Mouse (Mus musculus) thymus, adult 2 months (tissue): Measurements from ENCODE around the gene Hsd3b2.

Experiments used
- CTCF ChIP-seq: fragments of 200-500 bp; IDR thresholded peaks from 2 replicates; pipeline ENCODE4 v1.5.1; 2012; ENCODE audit warnings: mild to moderate bottlenecking, control low read depth, low read length, moderate library complexity, borderline replicate concordance; ENCODE audit not compliant: control insufficient read depth, poor library complexity, insufficient read depth; ENCODE audit errors: extremely low read depth
- POLR2A ChIP-seq: fragments of 200-500 bp; IDR thresholded peaks from 2 replicates; pipeline ENCODE4 v1.6.1; 2012; ENCODE audit warnings: mild to moderate bottlenecking, low read length, control low read depth, moderate library complexity; ENCODE audit not compliant: control insufficient read depth, poor library complexity, insufficient read depth; ENCODE audit errors: extremely low read depth

- TF ChIP-seq POLR2A (no peak), CTCF (no peak)
These were observed 32.5 kb upstream of the Hsd3b2 start for GRCm38 (mm10) chr3:98756836-98757235.
